Comparison of ENCODE assay signal across 15 mouse cellular contexts in genomic region chr1:71996828-71997227, GRCm38 (mm10).
"Had no signal": no experiment of that assay in that cellular context is flagged by ENCODE, and none has a peak within 500 bp of the region (broad histone marks: within the 10 kb centered on the region; RNA-seq: fewer than 3 reads in every experiment).

No protein-coding gene starts in this region.

- H3K27ac ChIP-seq: neural tube, embryonic 15.5 days; stomach, embryonic 15.5 days; stomach, postnatal 0 days had no signal

- H3K27me3 ChIP-seq: neural tube, embryonic 15.5 days; stomach, embryonic 15.5 days had no signal

- H3K4me3 ChIP-seq: neural tube, embryonic 15.5 days; stomach, embryonic 15.5 days had no signal

- H3K4me1 ChIP-seq: stomach, embryonic 15.5 days had no signal

- H3K4me2 ChIP-seq: stomach, embryonic 15.5 days had no signal

- H3K36me3 ChIP-seq: neural tube, embryonic 15.5 days; stomach, embryonic 15.5 days had no signal

- H3K9me3 ChIP-seq: neural tube, embryonic 15.5 days; stomach, embryonic 15.5 days had no signal

- H3K9ac ChIP-seq: neural tube, embryonic 15.5 days; stomach, embryonic 15.5 days had no signal

- DNase-seq: retina, postnatal 1 day; right cerebral cortex, adult 18-20 months; right cerebral cortex, postnatal 14 days; right cerebral cortex, postnatal 25 days; right cerebral cortex, postnatal 4 days; spleen, adult 18-20 months; thymus, adult 18-20 months; thymus, adult 2 months; thymus, postnatal 14 days; thymus, postnatal 25 days; thymus, postnatal 36 days; thymus, postnatal 4 days had no signal
